Mouse (Mus musculus) E14TG2a.4 (cell line): ENCODE measurements at regions not wholly inside any gene's neighbourhood (a gene's known extent, or its start where the extent isn't known, plus 50 kb on each side); places are given as distances from the start of the nearest gene placed in this dataset.

Experiments used
- H3K27me3 ChIP-seq: 2 replicates; pipeline ENCODE4 v1.6.1; 2014; ENCODE audit warnings: low read length, control low read depth; ENCODE audit not compliant: insufficient read depth
- H3K36me3 ChIP-seq: 2 replicates; pipeline ENCODE4 v1.6.1; 2014; ENCODE audit warnings: low read length, control low read depth; ENCODE audit not compliant: insufficient read depth
- H3K4me1 ChIP-seq: replicated peaks from 2 replicates; pipeline ENCODE4 v1.6.1; 2014; ENCODE audit warnings: low read depth, low read length, control low read depth
- H3K4me3 ChIP-seq: replicated peaks from 2 replicates; pipeline ENCODE4 v1.5.1; 2014; ENCODE audit warnings: mild to moderate bottlenecking, low read length
- H3K9me3 ChIP-seq: 2 replicates; pipeline ENCODE4 v1.6.1; 2014; ENCODE audit warnings: low read length, control low read depth
- CTCF ChIP-seq: conservative IDR thresholded peaks from 2 replicates; pipeline ENCODE4 v1.5.1; 2014; ENCODE audit warnings: low read length
- NANOG ChIP-seq: IDR thresholded peaks from 2 replicates; pipeline ENCODE4 v1.6.1; 2014; ENCODE audit warnings: borderline replicate concordance, low read length, mixed read lengths
- POU5F1 ChIP-seq: IDR thresholded peaks from 2 replicates; pipeline ENCODE4 v1.6.1; 2014; ENCODE audit warnings: low read length, borderline replicate concordance

GRCm38 (mm10) chr3:34206454-34206853 lies 125.3 kb upstream of the Dnajc19 start:
- Histone ChIP-seq H3K36me3 (no peaks in the 10 kb centered on the region), H3K9me3 (peaks cover 17% of the 10 kb centered on the region; the same call in 1 of the 2 replicates), H3K27me3 (no peaks in the 10 kb centered on the region), H3K4me3 (no peak overlapping the region), H3K4me1 (no peaks in the 10 kb centered on the region)
- TF ChIP-seq POU5F1, result no peak
- no peak for TF ChIP-seq NANOG
- TF ChIP-seq CTCF, result no peak

- H3K4me1 ChIP-seq, result peaks cover 3% of the 10 kb centered on the region; the same call in 1 of the 2 replicates
- H3K9me3 ChIP-seq, result no peaks in the 10 kb centered on the region
- TF ChIP-seq POU5F1 (no peak), NANOG (no peak), CTCF (0 out of 2 replicates have a peak, but pooled peaks have one; percentile 12)
- no peaks in the 10 kb centered on the region for H3K36me3 ChIP-seq
- H3K27me3 ChIP-seq, result peaks cover 9% of the 10 kb centered on the region
- H3K4me3 ChIP-seq, result no peak overlapping the region
Observed at GRCm38 (mm10) chr3:34198228-34198627, 117.1 kb upstream of the Dnajc19 start.

- TF ChIP-seq CTCF (no peak), NANOG (no peak), POU5F1 (no peak)
- H3K36me3 ChIP-seq, result no peaks in the 10 kb centered on the region
- no peak overlapping the region for H3K4me3 ChIP-seq
- peaks cover 9% of the 10 kb centered on the region for H3K27me3 ChIP-seq
- peaks cover 3% of the 10 kb centered on the region; the same call in 1 of the 2 replicates for H3K4me1 ChIP-seq
- H3K9me3 ChIP-seq, result no peaks in the 10 kb centered on the region
Observed at GRCm38 (mm10) chr3:34197163-34197455, 116.0 kb upstream of the Dnajc19 start.

GRCm38 (mm10) chr3:34196451-34197162 lies 115.5 kb upstream of the Dnajc19 start:
- Histone ChIP-seq H3K36me3 (no peaks in the 10 kb centered on the region), H3K4me3 (peak overlapping the region; percentile 37; the same call in 1 of the 2 replicates), H3K27me3 (peaks cover 9% of the 10 kb centered on the region), H3K4me1 (peaks cover 3% of the 10 kb centered on the region; the same call in 1 of the 2 replicates), H3K9me3 (no peaks in the 10 kb centered on the region)
- TF ChIP-seq POU5F1 (no peak), CTCF (no peak), NANOG (no peak)

- no peak overlapping the region for H3K4me3 ChIP-seq
- peaks cover 9% of the 10 kb centered on the region for H3K27me3 ChIP-seq
- TF ChIP-seq CTCF (no peak), NANOG (no peak), POU5F1 (no peak)
- no peaks in the 10 kb centered on the region for H3K9me3 ChIP-seq
- peaks cover 3% of the 10 kb centered on the region; the same call in 1 of the 2 replicates for H3K4me1 ChIP-seq
- no peaks in the 10 kb centered on the region for H3K36me3 ChIP-seq
Observed at GRCm38 (mm10) chr3:34195729-34196450, 114.8 kb upstream of the Dnajc19 start.

GRCm38 (mm10) chr3:34173416-34174097 lies 92.4 kb upstream of the Dnajc19 start:
- H3K4me1 ChIP-seq, result no peaks in the 10 kb centered on the region
- H3K9me3 ChIP-seq, result no peaks in the 10 kb centered on the region
- no peaks in the 10 kb centered on the region for H3K27me3 ChIP-seq
- H3K4me3 ChIP-seq, result no peak overlapping the region
- TF ChIP-seq CTCF, result no peak
- no peak for TF ChIP-seq NANOG
- no peak for TF ChIP-seq POU5F1
- no peaks in the 10 kb centered on the region for H3K36me3 ChIP-seq

GRCm38 (mm10) chr3:34172899-34173298 lies 91.8 kb upstream of the Dnajc19 start:
- Histone ChIP-seq H3K4me1 (no peaks in the 10 kb centered on the region), H3K9me3 (no peaks in the 10 kb centered on the region), H3K36me3 (no peaks in the 10 kb centered on the region), H3K27me3 (no peaks in the 10 kb centered on the region), H3K4me3 (no peak overlapping the region)
- TF ChIP-seq NANOG, result no peak
- TF ChIP-seq POU5F1, result no peak
- no peak for TF ChIP-seq CTCF

GRCm38 (mm10) chr3:34171893-34172292 lies 90.8 kb upstream of the Dnajc19 start:
- TF ChIP-seq CTCF (no peak), POU5F1 (no peak), NANOG (no peak)
- no peaks in the 10 kb centered on the region for H3K36me3 ChIP-seq
- no peaks in the 10 kb centered on the region for H3K4me1 ChIP-seq
- H3K9me3 ChIP-seq, result no peaks in the 10 kb centered on the region
- H3K27me3 ChIP-seq, result no peaks in the 10 kb centered on the region
- no peak overlapping the region for H3K4me3 ChIP-seq
